21 mouse cellular contexts compared by ENCODE assay signal in the genomic region with DNA sequence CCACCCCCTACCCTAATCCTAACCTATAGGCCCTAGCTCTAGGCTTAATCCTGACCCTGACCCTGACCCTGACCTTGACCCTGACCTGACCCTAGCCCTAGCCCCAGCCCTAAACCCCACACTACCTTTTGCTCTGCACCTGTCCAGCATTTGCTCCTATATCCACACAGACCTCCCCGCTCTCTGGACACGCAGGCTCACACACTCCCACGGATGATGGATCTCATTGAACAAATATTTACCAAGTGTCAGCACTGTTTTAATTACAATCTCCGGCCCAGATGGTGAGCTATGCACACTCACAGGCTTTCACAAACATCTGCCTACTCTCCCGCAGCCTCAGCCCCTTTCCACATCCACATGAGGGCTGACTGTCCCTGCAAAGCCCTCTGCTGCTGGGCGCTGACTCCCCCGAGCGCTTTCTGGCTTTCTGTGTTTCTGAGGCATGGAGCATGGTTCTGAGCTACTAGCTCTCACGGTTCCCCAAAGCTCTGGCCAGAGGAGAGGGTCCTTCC. TPM values are rescaled to one million over a fixed set of nuclear protein-coding genes. Genes with fewer than 3 reads are reported as not detected.
DNase-seq lines count a peak whose midpoint lies in the region; ATAC-seq and TF ChIP-seq lines count a peak whose summit lies in the region.
"Had no signal": no experiment of that assay in that cellular context is flagged by ENCODE, and none has a peak within 500 bp of the region (broad histone marks: within the 10 kb centered on the region; RNA-seq: fewer than 3 reads in every experiment).

No protein-coding gene starts in this region.

- H3K4me2 ChIP-seq in intestine, postnatal 0 days (replicated peaks; ENCODE audit: low read depth) = no peak overlapping the region
- H3K4me2 ChIP-seq: embryonic facial prominence, embryonic 12.5 days; limb, embryonic 12.5 days had no signal

- no peaks in the 10 kb centered on the region for H3K36me3 ChIP-seq in testis, adult 2 months (ENCODE audit: control insufficient read depth, insufficient read depth, low read length)
- no peaks in the 10 kb centered on the region for H3K36me3 ChIP-seq in intestine, postnatal 0 days (ENCODE audit: control insufficient read depth, insufficient read depth)
- H3K36me3 ChIP-seq: embryonic facial prominence, embryonic 12.5 days; limb, embryonic 12.5 days had no signal

- peak overlapping the region; percentile 39; the same call in 1 of the 2 replicates for H3K27ac ChIP-seq in layer of hippocampus, adult 2 months
- H3K27ac ChIP-seq in testis, adult 2 months (ENCODE audit: control insufficient read depth, insufficient read depth, low read depth, low read length) = no peak overlapping the region; the same call in none of the 2 replicates
- H3K27ac ChIP-seq in intestine, postnatal 0 days (ENCODE audit: low read depth, low read length) = no peak overlapping the region
- H3K27ac ChIP-seq: embryonic facial prominence, embryonic 12.5 days; kidney, postnatal 0 days; limb, embryonic 12.5 days had no signal

- no peak overlapping the region for H3K9ac ChIP-seq in intestine, postnatal 0 days (ENCODE audit: low read depth, low read length)
- H3K9ac ChIP-seq: embryonic facial prominence, embryonic 12.5 days; forebrain, postnatal 0 days; limb, embryonic 12.5 days had no signal

- 0 out of 2 replicates have a peak, but pooled peaks have one; percentile 29 for ATAC-seq in intestine, postnatal 0 days
- ATAC-seq: forebrain, postnatal 0 days had no signal

- H3K9me3 ChIP-seq in intestine, postnatal 0 days (ENCODE audit: control insufficient read depth) = no peaks in the 10 kb centered on the region
- H3K9me3 ChIP-seq: embryonic facial prominence, embryonic 12.5 days; limb, embryonic 12.5 days had no signal

- no peaks in the 10 kb centered on the region for H3K27me3 ChIP-seq in testis, adult 2 months (ENCODE audit: control insufficient read depth, insufficient read depth, low read length)
- peaks cover 18% of the 10 kb centered on the region; the same call in 1 of the 2 replicates for H3K27me3 ChIP-seq in intestine, postnatal 0 days (replicated peaks; ENCODE audit: control insufficient read depth, insufficient read depth, low read length)

- WGBS in intestine, postnatal 0 days = 32% methylated on average over 9 of the region's 9 CpGs

- H3K4me3 ChIP-seq in layer of hippocampus, adult 2 months = no peak overlapping the region; the same call in 1 of the 2 replicates
- peak overlapping the region; percentile 3; the same call in 1 of the 2 replicates for H3K4me3 ChIP-seq in testis, adult 2 months (ENCODE audit: control insufficient read depth, low read depth, low read length)
- H3K4me3 ChIP-seq in intestine, postnatal 0 days (ENCODE audit: low read depth, low read length) = no peak overlapping the region
- H3K4me3 ChIP-seq: embryonic facial prominence, embryonic 12.5 days; limb, embryonic 12.5 days; myocyte had no signal

- H3K4me1 ChIP-seq in testis, adult 2 months (ENCODE audit: control insufficient read depth, insufficient read depth, low read length) = no peaks in the 10 kb centered on the region; the same call in 1 of the 2 replicates
- H3K4me1 ChIP-seq in intestine, postnatal 0 days (replicated peaks; ENCODE audit: control insufficient read depth, insufficient read depth, low read length) = no peaks in the 10 kb centered on the region

- DNase-seq in layer of hippocampus, adult 2 months (ENCODE audit: low spot score in 2 of 2) = no peak
- DNase-seq in layer of hippocampus, postnatal 25 days (ENCODE audit: extremely low spot score in 1 of 2, low spot score in 1 of 2) = no peak
- no peak for DNase-seq in testis, postnatal 14 days (ENCODE audit: low spot score)
- DNase-seq in thymus, postnatal 14 days = no peak
- DNase-seq in kidney, postnatal 10 days = no peak
- DNase-seq: cerebellum, adult 18-20 months; forebrain, postnatal 0 days; lung, adult 2 months; lung, postnatal 36 days; midbrain, embryonic 14.5 days had no signal

- TF ChIP-seq CTCF in layer of hippocampus, adult 2 months (conservative IDR thresholded peaks at IDR 0.05) = no peak
- TF ChIP-seq CTCF in testis, adult 2 months (IDR thresholded peaks at IDR 0.05; ENCODE audit: control insufficient read depth, insufficient read depth, insufficient replicate concordance, low read depth, low read length) = no peak
- no peak for TF ChIP-seq CTCF in intestine, postnatal 0 days (IDR thresholded peaks at IDR 0.05; ENCODE audit: low read depth)

- TF ChIP-seq POLR2A in testis, adult 2 months (IDR thresholded peaks at IDR 0.05; ENCODE audit: control insufficient read depth, low read depth, low read length) = no peak

RNA-seq across cellular contexts. Expression of a gene that starts 0.5 kb away (rescaled TPM):
- total RNA-seq in layer of hippocampus, adult 2 months (2021) = 10 to 100 TPM; 48.1 to 48.3 TPM
- total RNA-seq in layer of hippocampus, postnatal 25 days (2021) = 10 to 100 TPM; 48.2 to 51.3 TPM
- 5.2 and 6.7 TPM in 2 replicates for polyA plus RNA-seq in testis, adult 2 months (2012; rRNA removed)
- polyA plus RNA-seq in intestine, postnatal 0 days (2015; fragmentation: Nextera tagmentation; extraction: Ambion mirVana) = 44.8 and 48.0 TPM in 2 replicates
- total RNA-seq: hematopoietic stem cell, adult 5-6 weeks; neutrophil, adult 5-6 weeks had no signal
- polyA plus RNA-seq: C2C12, myocyte had no signal

RNA-seq across cellular contexts. Expression of a gene that starts 5.3 kb away (rescaled TPM):
- 10 to 100 TPM; 40.0 to 41.8 TPM for total RNA-seq in layer of hippocampus, adult 2 months (2021)
- 10 to 100 TPM; 37.3 to 45.0 TPM for total RNA-seq in layer of hippocampus, postnatal 25 days (2021)
- polyA plus RNA-seq in testis, adult 2 months (2012; rRNA removed) = 8.9 and 10.9 TPM in 2 replicates
- 42.5 and 42.9 TPM in 2 replicates for polyA plus RNA-seq in intestine, postnatal 0 days (2015; fragmentation: Nextera tagmentation; extraction: Ambion mirVana)
- total RNA-seq: neutrophil, adult 5-6 weeks had no signal
- polyA plus RNA-seq: C2C12, myocyte had no signal

RNA-seq across cellular contexts. Expression of a gene that starts 12.2 kb away (rescaled TPM):
- 10 to 100 TPM; 51.1 to 52.0 TPM for total RNA-seq in layer of hippocampus, adult 2 months (2021)
- total RNA-seq in layer of hippocampus, postnatal 25 days (2021) = 10 to 100 TPM; 50.7 to 56.9 TPM
- 18.9 and 20.5 TPM in 2 replicates for polyA plus RNA-seq in testis, adult 2 months (2012; rRNA removed)
- 67.7 and 71.4 TPM in 2 replicates for polyA plus RNA-seq in intestine, postnatal 0 days (2015; fragmentation: Nextera tagmentation; extraction: Ambion mirVana)
- total RNA-seq: neutrophil, adult 5-6 weeks had no signal
- polyA plus RNA-seq: C2C12, myocyte had no signal

RNA-seq across cellular contexts. Expression of a gene that starts 58.5 kb away (rescaled TPM):
- 1 to 10 TPM; 1.4 to 2.7 TPM for total RNA-seq in layer of hippocampus, adult 2 months (2021)
- 1 to 10 TPM; 1.9 to 2.3 TPM for total RNA-seq in layer of hippocampus, postnatal 25 days (2021)
- polyA plus RNA-seq in testis, adult 2 months (2012; rRNA removed) = 2.0 and 2.1 TPM in 2 replicates
- polyA plus RNA-seq in intestine, postnatal 0 days (2015; fragmentation: Nextera tagmentation; extraction: Ambion mirVana) = 0.10 and 0.14 TPM in 2 replicates
- total RNA-seq: gastrocnemius, adult 18-20 months; hematopoietic stem cell, adult 5-6 weeks; neutrophil, adult 5-6 weeks had no signal
- polyA plus RNA-seq: heart, embryonic 14.5 days; myocyte had no signal
